Mouse (Mus musculus) forelimb bud, embryonic 11.5 days (tissue): Measurements from ENCODE around the gene Olfml3.
A peak's percentile ranks its signal among the peaks of the same experiment; 100 is the strongest.

Experiments
- DNase-seq: peaks from one replicate; pipeline ENCODE4 v3.0.0-alpha.2; 2012; ENCODE audit warnings: low read depth, low spot score

Olfml3 gene

DNA sequence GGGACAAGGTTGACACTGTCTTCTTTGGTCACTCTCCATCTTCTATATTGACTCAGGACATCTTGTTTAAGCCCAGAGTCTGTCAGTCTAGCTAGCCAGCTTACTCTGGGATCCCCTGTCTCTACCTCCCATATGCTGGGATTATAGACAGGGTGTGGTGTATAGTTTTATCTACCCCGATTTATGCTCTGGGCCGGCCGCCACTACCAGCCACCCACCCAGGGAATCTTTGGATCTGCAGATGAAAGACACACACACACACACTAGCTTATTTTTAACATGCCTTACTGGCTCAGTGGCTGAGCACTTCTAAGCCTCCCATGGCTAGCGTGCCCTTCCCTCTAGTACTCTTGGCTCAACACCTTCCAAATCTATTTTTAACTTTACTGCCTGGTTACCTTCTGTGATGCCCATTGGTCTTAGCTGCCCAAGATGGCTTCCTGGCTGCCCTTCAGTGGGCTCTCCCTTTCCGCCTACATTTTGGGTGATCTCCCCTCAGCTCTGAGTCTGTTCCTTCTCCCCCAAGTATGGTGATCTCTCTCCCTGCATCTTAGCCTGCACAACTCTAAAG is 28.2 kb downstream of the Olfml3 start:
- DNase-seq, result no peak

DNA sequence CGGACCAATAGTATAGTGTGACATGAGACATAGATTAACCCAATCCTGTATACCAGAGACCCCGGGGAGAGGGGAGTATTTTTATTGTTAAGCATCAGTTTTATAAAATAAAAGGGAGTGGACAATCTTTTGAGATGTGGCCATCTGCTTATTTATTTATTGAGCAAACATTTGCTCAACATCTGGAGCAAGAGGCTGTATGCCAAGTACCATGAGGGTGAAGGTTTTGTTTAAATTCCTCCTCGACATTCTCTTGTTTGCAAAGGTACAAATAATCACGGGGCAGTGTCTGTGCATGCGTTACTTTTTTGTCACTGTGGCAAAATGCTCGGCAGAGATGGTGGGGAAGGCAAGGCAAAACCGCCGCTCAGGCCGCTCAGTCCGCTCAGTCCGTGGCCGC is 32.4 kb downstream of the Olfml3 start:
- no peak for DNase-seq

DNA sequence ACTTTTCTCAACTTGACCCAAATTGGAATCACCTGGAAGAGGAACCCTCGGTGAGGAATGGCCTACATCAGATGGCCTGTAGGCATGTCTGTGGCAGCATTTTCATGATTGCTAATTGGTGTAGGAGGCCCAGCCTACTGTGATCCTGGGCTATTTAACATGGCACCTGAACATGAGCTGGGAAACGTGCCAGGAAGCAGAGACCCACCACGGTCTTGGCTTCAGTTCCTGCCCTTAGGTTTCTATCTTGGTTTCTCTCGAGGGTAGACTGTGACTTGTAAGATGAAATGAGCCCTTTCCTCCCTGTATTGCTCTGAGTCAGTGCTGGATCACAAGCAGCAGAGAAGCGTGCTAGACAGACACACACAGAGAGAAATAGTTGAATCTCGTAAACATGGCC is 33.1 kb downstream of the Olfml3 start:
- DNase-seq, result no peak

DNA sequence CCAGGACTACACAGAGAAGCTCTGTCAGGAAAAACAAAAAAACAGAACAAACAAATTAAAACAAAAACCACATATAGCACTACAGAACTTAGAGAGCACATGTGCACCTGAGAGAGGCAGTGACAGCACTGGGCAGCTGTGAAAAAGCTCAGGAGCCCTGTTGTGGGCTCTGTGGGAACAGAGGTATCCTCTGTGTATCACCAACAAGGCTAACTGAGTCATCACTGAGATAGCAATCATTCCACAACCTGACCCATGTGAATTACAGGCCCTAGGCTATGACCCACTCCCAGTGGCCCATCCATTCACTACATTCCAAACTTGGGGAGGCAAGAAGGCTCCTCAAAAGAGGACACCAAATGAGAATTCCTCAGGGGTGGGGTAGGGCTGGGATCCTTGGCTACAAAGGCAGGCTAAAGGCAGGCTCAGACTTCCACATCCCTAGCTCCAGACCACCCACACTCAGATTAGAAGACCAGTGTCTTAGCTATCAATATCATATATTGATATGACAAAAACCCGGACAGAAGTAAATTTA is 41.3 kb downstream of the Olfml3 start:
- no peak for DNase-seq

DNA sequence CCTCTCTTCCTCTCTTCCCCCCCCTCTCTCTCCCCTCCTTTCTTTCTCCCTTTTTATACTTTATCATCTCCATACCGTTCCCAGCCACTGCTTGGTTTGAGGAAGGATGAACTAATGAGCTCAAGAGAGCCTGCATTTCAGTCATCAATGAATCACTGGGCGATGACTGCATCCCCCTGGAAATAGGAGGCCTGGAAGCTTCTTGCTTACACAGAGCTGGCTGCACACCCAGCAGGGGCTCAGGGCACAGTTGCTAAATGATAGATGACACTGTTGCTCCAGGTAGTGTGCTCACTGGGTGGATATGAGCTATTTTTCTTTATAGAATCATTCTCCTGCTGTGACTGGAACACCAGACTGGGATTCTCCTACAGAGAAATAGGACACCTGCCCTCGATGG is 42.2 kb downstream of the Olfml3 start:
- DNase-seq, result no peak

DNA sequence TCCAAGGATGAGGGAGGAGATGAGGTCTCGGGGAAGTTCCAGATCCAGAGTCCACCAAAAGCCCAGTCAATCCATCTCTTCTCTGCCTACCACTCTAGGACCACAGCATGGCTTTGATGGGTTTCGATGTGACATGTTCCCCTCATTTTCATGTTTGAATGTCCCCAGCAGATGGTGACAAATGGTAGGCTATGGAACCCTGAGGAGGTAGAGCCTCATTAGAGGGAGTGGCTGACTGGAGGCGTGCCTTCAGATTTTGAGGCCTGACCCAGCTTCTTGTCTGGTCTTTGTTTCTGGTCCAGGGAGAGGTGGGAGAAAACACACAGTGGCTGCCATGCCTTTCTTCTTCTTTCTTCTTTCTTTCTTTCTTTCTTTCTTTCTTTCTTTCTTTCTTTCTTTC is 47.3 kb downstream of the Olfml3 start:
- DNase-seq, result no peak

DNA sequence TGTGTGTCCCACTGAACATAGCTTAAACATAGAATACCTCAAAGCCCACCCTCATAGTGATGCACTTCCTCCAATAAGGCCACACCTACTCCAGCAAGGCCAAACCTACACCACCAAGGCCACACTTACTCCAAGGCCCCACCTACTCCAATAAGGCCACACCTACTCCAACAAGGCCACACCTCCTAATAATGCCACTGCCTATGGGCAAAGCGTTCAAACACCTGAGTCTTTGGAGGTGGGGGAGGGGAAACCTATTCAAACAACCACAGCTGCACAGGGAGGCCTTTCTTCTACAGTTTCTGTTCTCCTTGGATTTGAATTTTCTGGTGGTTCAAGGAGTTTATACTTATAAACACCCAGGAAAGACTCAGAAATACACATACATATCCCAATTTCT is 48.8 kb downstream of the Olfml3 start:
- DNase-seq, result no peak

DNA sequence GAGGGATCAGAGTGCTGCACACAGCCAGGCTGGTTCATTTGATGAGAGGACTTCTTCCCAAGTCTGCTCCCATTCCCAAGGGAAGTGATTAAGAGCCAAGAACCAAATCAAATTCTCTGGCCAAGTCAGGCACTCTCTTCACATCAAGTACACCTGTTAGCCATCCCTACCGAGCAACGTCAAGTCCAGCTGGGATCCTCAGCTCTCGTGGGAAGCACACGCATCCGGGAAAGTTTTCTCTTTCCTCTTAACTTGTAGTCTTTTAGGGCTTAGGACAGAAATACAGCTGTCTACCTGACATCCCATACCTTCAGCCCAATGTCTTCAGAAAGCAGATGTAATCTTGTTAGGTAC is 53.9 kb downstream of the Olfml3 start:
- DNase-seq, result peak; percentile 2

DNA sequence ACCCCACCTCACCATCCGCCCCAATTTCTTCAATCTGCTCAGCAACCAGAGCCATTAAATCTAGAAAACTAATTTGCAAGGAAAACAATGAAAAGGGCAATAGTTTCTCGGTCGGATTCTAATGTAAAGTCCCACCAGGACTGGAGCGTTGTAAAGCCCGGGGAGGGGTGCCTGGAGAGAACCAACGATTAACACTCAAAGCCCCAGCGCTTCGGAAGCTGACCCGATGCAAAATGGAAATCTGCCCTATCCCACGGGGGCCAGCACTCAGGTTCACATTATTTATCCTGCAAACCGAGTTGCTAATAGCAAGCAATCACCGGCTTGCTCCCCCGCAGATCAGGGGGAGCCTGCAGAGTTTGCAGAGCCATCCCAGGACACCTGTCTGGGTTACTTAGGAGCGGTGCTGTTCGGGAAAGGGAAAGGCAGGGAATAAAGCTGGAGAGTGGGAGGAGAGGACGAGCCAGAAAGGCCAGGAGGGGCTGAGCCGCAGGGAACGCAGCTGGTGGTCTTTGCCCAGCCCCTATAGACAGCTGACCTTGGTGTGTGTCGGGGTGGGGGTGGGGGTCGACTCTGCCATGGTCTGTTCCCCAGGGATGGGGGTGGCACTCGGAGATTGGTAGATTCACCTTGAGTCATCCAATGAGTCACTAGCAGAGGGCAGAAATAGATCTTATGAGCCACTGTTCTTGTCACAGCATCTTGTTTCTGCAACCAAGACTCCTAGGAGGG is 54.4 kb downstream of the Olfml3 start:
- DNase-seq, result peak; percentile 12

DNA sequence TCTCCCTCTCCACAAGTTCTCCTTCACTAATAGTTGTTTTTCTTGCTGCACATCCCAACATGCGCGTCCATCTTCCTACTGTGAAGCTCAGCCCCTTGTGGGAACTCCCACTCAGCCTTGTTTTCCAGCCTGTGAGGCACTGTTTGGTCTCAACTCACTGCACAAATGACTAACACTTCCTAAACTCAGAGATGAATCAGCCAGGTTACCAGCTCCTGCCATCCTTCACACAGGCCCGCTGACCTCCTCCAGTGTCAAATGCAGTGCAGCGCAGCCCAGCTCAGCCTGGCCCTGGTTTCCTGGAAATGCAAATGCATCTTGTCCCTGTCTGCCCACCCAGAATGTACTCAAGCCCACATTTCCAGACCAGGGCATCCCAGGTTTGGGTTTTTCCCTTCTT is 55.3 kb downstream of the Olfml3 start:
- no peak for DNase-seq

DNA sequence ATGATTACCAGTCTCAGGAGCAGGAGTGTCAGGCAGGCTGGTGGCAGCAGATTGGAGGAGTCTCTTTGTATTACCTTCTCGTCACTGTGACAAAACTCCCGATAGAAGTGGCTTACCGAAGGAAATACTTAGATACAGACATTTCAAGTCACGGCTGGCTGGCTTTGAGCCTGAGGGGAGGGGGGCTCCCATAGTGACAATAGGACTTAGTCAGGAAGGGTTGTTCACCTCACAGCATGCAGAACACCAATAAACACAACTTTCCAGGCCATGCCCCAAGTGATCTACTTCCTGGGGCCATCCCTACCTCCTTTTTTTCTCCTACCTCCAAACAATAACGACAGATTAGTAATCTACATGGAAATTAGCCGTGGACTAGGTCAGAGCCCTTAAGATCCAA is 59.0 kb downstream of the Olfml3 start:
- DNase-seq, result no peak

DNA sequence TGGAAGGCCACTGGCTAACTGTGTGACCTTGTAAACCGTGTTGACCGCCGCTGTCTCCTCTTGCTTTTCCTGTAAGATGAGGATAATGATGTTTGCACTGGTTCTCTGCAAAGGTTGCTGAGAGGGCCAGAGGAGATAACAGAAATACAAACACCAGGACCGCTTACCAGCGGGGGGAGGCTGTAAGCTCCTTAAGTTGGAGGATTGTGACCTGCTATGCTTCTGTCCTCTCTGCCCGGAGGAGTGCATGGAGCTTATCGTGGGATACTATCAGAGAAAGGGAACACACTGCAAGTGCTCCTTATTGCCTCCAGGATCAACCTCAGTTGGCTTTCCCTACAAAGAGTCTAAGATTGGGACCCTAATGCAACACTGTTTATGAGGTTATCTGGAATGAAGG is 65.1 kb downstream of the Olfml3 start:
- DNase-seq, result no peak
